Mouse (Mus musculus): ENCODE measurements around the gene Qpctl. TPM values are rescaled to one million over a fixed set of nuclear protein-coding genes. Genes with fewer than 3 reads are reported as not detected.

Qpctl gene
- polyA plus RNA-seq (2014; fragmentation: Illumina TruSeq; extraction: RNeasy Lipid Tissue Mini Kit (QIAGEN cat#74804); ENCODE audit: low read depth, low replicate concordance), result 5.7 TPM

DNA sequence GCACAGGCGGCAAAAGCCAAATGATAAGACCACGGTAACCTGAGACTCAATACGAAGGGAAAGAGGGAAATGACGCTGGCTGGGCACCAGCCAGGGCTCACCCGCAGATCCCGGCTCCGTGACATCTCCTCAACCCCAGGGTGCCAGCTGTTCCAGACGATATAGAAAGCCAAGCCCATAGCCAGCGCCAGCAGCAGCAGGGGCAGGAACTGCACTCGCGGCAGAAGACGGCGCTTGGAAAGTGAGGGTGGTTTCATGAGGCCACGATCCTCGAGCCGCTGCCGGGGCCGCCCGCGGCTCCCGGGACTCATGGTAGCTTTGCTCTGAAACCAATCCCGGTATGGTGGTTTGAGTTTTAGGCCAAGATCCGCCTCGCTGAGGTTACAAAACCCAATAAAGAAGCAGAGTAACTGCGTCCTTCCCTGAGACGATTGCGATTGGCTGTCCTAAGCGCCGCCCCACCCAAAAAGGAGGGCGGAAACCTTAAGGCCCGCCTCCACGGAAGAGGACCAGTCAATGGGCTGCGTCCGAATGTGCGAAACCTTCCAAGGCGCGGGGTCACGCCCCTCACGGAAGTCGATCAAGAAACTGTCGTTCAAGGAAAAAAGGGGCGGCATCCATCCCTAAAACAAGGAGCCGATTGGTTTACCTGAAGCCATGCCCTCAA is at the start of gene Qpctl:
Qpctl (minus strand) TSS at position 417 of the 667 bp plus-strand sequence.

DNA sequence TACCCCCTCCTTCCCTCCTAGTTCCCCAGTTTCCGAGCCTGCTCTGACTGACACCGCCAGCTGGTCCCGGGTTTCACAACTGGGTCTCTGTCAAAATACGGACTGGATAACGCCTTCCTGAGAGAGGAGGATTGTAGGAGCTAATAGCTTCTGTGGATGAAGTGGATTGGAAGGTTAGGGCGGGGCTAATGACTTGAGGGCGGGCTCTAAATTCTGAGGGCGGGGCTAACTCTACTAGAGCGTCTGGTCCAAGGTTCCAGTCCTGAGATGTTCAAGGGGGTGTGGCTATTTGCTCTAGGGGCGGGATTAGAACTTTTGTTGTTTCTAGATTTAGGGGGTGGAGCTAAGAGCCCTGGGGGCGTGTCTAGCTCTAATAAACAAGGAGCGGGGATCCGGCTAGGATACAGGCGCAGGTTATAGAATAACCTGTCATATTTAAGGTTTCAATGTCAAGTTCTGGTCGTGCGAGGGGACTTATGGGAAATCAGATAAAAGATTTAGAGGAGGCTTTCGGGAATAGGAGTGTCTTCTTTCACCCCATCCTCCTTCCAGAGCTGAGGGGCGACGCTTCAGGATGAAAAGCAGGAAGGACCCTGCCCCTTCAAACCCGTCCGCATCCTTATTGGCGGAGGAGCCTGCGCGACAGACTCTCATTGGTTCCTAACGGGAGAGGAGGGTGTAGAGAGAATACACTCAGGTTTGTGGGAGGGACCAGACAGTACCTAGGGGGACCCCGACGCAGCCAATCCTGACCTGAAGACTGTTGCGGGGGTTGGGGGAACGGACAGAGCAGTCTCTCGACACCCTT is 26.8 kb upstream of the Qpctl start, which contains the start of gene Eml2:
Eml2 (plus strand) TSS at position 714 of the 808 bp plus-strand sequence.

DNA sequence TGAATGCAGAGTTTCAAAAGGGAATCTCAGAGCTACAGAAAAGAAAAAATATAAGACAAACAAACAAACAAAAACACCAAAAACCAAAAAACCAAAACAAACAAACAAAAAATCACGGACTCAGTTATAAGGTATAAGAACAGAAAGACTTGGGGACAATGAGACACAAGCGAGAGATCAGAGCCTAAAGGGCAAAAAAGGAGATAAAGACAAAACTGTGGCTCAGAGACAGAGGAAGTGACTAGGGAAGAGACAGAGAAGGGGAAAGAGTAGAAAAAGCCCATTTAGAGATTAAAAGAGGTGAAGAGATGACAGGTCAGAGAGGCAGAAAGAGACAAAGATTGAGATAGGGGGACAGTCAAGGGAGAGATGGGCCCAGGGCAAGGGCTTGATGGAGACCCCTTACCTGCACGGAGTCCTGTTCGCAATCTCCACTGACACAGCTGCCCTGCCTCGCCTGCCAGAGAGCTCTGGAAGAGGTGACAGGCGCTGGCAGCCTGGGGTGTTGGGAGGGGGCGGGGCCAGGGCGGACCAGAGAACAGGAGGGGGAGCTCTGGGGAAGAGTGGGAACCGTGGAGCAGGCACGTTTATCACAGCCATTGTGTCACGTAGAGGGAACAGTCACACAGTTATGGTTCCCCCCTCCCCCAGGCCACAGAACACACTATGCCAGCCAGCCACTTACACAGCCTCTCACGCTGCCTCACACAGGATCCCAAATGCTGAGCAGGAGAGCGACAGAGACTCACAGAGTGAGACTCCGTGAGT is 16.7 kb upstream of the Qpctl start, which contains the start of gene Gipr:
Gipr (minus strand) TSS at position 472 of the 768 bp plus-strand sequence.

DNA sequence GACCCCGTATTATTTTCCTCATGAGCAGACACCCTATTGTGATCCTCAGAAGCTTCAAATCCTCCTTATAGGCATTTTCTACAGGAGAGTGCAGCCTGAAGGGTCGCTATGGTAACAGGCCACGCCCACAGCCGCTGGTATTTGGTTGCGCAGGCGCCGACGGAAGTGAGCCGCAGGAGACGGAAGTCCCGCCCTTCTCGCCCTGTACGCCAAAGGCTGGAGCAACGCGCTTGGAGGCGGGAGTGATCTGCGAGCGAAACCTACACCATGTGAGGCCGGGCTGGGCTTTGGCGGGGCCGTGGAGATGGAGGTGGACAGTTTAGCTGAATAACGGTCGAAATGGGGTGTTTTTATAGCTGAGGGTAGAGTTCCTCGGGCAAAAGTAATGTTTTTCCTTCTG is 535 bp upstream of the Qpctl start, which contains the start of gene Snrpd2:
Snrpd2 (plus strand) TSS at position 97 of the 400 bp plus-strand sequence.

DNA sequence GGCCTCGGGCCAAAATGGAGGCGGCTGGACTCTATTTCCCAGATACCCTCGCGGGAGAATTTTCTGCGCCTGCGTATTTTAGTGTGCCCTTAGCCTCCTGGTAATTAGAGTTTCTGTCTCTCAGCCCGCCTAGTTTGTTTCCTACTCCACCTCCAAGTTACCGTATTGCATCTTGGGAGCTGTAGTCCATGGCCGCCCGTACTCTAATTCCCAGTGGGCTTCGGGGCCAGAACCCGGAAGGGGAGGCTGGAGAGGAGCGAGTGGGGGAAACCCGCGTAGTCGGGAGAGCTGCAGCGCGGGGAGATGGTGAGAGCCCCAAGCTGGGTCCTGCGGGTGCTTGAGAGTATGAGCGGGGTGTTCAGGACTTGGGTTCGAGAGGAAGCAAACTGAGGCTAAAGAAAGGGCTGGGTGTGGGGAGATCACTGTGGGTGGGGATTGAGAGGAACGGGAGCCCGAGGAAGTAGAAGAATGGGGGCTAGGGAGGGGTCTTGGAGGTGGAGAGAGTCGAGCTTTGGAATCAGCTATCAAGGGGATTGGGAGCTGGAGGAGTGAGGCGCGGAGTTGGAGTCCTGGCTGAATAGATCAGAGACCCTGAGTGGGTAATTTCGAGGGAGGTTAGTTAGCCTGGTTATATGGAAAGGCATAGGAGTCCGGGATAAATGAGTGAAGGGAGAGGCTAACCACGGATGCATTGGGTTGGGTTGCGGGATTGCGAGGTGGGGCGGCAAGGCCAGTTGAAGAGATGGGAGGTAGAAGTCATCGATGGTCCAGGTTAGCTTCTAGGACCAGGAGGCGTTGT is 29.3 kb downstream of the Qpctl start, which contains the start of gene Fbxo46:
Fbxo46 (plus strand) TSS at position 229 of the 799 bp plus-strand sequence.

DNA sequence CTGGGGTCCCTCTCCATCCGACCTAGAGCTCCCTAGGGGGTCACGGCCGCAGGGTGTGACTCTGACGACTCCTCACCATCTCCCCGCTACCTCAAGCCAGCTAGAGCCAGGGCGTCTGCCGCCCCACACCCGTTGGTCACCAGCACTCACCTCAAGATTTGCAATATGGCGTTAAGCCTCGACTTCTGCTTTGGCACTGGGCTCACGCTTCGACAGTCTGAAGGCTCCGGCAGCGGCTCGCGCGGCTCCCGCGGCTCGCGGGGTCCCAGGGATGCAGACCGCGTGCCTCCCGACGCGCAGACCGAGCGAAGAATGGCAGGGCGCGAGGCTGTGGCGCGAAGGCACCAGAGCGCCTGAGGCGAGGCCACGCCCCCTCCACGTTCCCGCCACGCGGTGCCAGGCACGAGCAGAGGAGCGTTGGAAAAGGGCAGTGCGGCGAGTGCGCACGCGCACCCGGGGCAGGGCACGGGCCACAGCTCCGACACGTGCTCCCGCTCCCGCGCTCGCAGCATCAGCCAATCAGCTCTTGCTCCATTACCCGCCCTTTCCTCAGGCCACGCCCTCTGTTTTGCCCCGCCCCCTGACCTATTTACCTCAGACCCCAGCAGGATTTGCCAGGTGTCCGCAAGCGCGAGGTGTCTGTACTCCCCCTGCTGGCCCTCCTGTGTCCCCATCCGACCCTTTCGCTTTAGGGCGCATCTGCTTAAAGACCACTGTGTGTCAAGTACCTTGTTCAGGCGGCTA is 30.9 kb downstream of the Qpctl start, which contains the start of gene Gm4969:
Gm4969 (minus strand) TSS at position 341 of the 744 bp plus-strand sequence.

DNA sequence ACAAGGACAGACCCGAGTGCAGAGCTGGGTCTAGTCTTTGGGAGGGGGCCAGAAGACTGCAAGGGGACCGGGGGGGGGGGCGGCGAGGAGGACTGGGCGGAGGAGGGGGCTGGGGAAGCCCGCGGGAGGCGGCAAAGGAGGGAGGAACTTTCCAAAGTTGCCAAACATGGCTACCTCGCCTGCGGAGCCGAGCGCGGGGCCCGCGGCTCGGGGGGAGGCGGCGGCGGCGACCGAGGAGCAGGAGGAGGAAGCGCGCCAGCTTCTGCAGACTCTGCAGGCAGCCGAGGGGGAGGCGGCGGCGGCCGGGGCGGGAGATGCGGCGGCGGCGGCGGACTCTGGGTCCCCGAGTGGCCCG is 54.6 kb downstream of the Qpctl start, which contains the start of gene Six5:
Six5 (plus strand) TSS at position 124 of the 355 bp plus-strand sequence.

Other genes starting within 250 kb of the Qpctl start
- 2.1 TPM for gene Ccdc61, start 238.9 kb downstream of the Qpctl start, polyA plus RNA-seq (2014; fragmentation: Illumina TruSeq; extraction: RNeasy Lipid Tissue Mini Kit (QIAGEN cat#74804); ENCODE audit: low read depth, low replicate concordance)
- 0.08 TPM for gene Nova2, start 223.4 kb downstream of the Qpctl start, polyA plus RNA-seq (2014; fragmentation: Illumina TruSeq; extraction: RNeasy Lipid Tissue Mini Kit (QIAGEN cat#74804); ENCODE audit: low read depth, low replicate concordance)
- gene Nanos2, start 161.9 kb downstream of the Qpctl start, polyA plus RNA-seq (2014; fragmentation: Illumina TruSeq; extraction: RNeasy Lipid Tissue Mini Kit (QIAGEN cat#74804); ENCODE audit: low read depth, low replicate concordance), result not detected
- not detected for gene Mypop, start 158.0 kb downstream of the Qpctl start, polyA plus RNA-seq (2014; fragmentation: Illumina TruSeq; extraction: RNeasy Lipid Tissue Mini Kit (QIAGEN cat#74804); ENCODE audit: low read depth, low replicate concordance)
- gene Irf2bp1, start 145.2 kb downstream of the Qpctl start, polyA plus RNA-seq (2014; fragmentation: Illumina TruSeq; extraction: RNeasy Lipid Tissue Mini Kit (QIAGEN cat#74804); ENCODE audit: low read depth, low replicate concordance), result 1.2 TPM
- 12.5 TPM for gene Foxa3, start 125.8 kb downstream of the Qpctl start, polyA plus RNA-seq (2014; fragmentation: Illumina TruSeq; extraction: RNeasy Lipid Tissue Mini Kit (QIAGEN cat#74804); ENCODE audit: low read depth, low replicate concordance)
- gene Sympk, start 124.9 kb downstream of the Qpctl start, polyA plus RNA-seq (2014; fragmentation: Illumina TruSeq; extraction: RNeasy Lipid Tissue Mini Kit (QIAGEN cat#74804); ENCODE audit: low read depth, low replicate concordance), result 3.7 TPM
- not detected for gene Rsph6a, start 94.6 kb downstream of the Qpctl start, polyA plus RNA-seq (2014; fragmentation: Illumina TruSeq; extraction: RNeasy Lipid Tissue Mini Kit (QIAGEN cat#74804); ENCODE audit: low read depth, low replicate concordance)
- 0.72 TPM for gene Dmwd, start 73.1 kb downstream of the Qpctl start, polyA plus RNA-seq (2014; fragmentation: Illumina TruSeq; extraction: RNeasy Lipid Tissue Mini Kit (QIAGEN cat#74804); ENCODE audit: low read depth, low replicate concordance)
- gene Dmpk, start 65.4 kb downstream of the Qpctl start, polyA plus RNA-seq (2014; fragmentation: Illumina TruSeq; extraction: RNeasy Lipid Tissue Mini Kit (QIAGEN cat#74804); ENCODE audit: low read depth, low replicate concordance), result 2.7 TPM
- gene Six5, start 54.7 kb downstream of the Qpctl start, polyA plus RNA-seq (2014; fragmentation: Illumina TruSeq; extraction: RNeasy Lipid Tissue Mini Kit (QIAGEN cat#74804); ENCODE audit: low read depth, low replicate concordance), result 0.45 TPM
- gene Gm4969, start 30.9 kb downstream of the Qpctl start, polyA plus RNA-seq (2014; fragmentation: Illumina TruSeq; extraction: RNeasy Lipid Tissue Mini Kit (QIAGEN cat#74804); ENCODE audit: low read depth, low replicate concordance), result not detected
- gene Fbxo46, start 29.4 kb downstream of the Qpctl start, polyA plus RNA-seq (2014; fragmentation: Illumina TruSeq; extraction: RNeasy Lipid Tissue Mini Kit (QIAGEN cat#74804); ENCODE audit: low read depth, low replicate concordance), result 0.26 TPM
- 1.4 TPM for gene Snrpd2, start 431 bp upstream of the Qpctl start, polyA plus RNA-seq (2014; fragmentation: Illumina TruSeq; extraction: RNeasy Lipid Tissue Mini Kit (QIAGEN cat#74804); ENCODE audit: low read depth, low replicate concordance)
- gene Gipr, start 16.8 kb upstream of the Qpctl start, polyA plus RNA-seq (2014; fragmentation: Illumina TruSeq; extraction: RNeasy Lipid Tissue Mini Kit (QIAGEN cat#74804); ENCODE audit: low read depth, low replicate concordance), result not detected
- gene Eml2, start 27.1 kb upstream of the Qpctl start, polyA plus RNA-seq (2014; fragmentation: Illumina TruSeq; extraction: RNeasy Lipid Tissue Mini Kit (QIAGEN cat#74804); ENCODE audit: low read depth, low replicate concordance), result 0.19 TPM
- gene Gpr4, start 63.2 kb upstream of the Qpctl start, polyA plus RNA-seq (2014; fragmentation: Illumina TruSeq; extraction: RNeasy Lipid Tissue Mini Kit (QIAGEN cat#74804); ENCODE audit: low read depth, low replicate concordance), result 0.34 TPM
- 10.4 TPM for gene Opa3, start 79.0 kb upstream of the Qpctl start, polyA plus RNA-seq (2014; fragmentation: Illumina TruSeq; extraction: RNeasy Lipid Tissue Mini Kit (QIAGEN cat#74804); ENCODE audit: low read depth, low replicate concordance)
- 7.0 TPM for gene Vasp, start 122.5 kb upstream of the Qpctl start, polyA plus RNA-seq (2014; fragmentation: Illumina TruSeq; extraction: RNeasy Lipid Tissue Mini Kit (QIAGEN cat#74804); ENCODE audit: low read depth, low replicate concordance)
- gene Ppm1n, start 130.8 kb upstream of the Qpctl start, polyA plus RNA-seq (2014; fragmentation: Illumina TruSeq; extraction: RNeasy Lipid Tissue Mini Kit (QIAGEN cat#74804); ENCODE audit: low read depth, low replicate concordance), result not detected
- gene Rtn2, start 133.3 kb upstream of the Qpctl start, polyA plus RNA-seq (2014; fragmentation: Illumina TruSeq; extraction: RNeasy Lipid Tissue Mini Kit (QIAGEN cat#74804); ENCODE audit: low read depth, low replicate concordance), result not detected
- 0.21 TPM for gene Fosb, start 160.8 kb upstream of the Qpctl start, polyA plus RNA-seq (2014; fragmentation: Illumina TruSeq; extraction: RNeasy Lipid Tissue Mini Kit (QIAGEN cat#74804); ENCODE audit: low read depth, low replicate concordance)
- 1.9 TPM for gene Ercc1, start 195.5 kb upstream of the Qpctl start, polyA plus RNA-seq (2014; fragmentation: Illumina TruSeq; extraction: RNeasy Lipid Tissue Mini Kit (QIAGEN cat#74804); ENCODE audit: low read depth, low replicate concordance)
- gene Cd3eap, start 210.2 kb upstream of the Qpctl start, polyA plus RNA-seq (2014; fragmentation: Illumina TruSeq; extraction: RNeasy Lipid Tissue Mini Kit (QIAGEN cat#74804); ENCODE audit: low read depth, low replicate concordance), result 0.95 TPM
- 0.29 TPM for gene Ppp1r13l, start 210.5 kb upstream of the Qpctl start, polyA plus RNA-seq (2014; fragmentation: Illumina TruSeq; extraction: RNeasy Lipid Tissue Mini Kit (QIAGEN cat#74804); ENCODE audit: low read depth, low replicate concordance)
- 0.40 TPM for gene Ercc2, start 232.7 kb upstream of the Qpctl start, polyA plus RNA-seq (2014; fragmentation: Illumina TruSeq; extraction: RNeasy Lipid Tissue Mini Kit (QIAGEN cat#74804); ENCODE audit: low read depth, low replicate concordance)